Mouse (Mus musculus) CH12.LX (cell line): ENCODE measurements around the gene Gck. TPM values are rescaled to one million over a fixed set of nuclear protein-coding genes. Genes with fewer than 3 reads are reported as not detected.

Source experiments
- DNase-seq: peaks from one replicate; pipeline ENCODE4 v3.0.0-alpha.2; 2013; ENCODE audit errors: extremely low read depth
- H3K27ac ChIP-seq: 2 replicates; pipeline ENCODE4 v1.5.1; 2012; ENCODE audit warnings: low read depth, mild to moderate bottlenecking, control low read depth, moderate library complexity; ENCODE audit not compliant: insufficient read depth
- H3K27me3 ChIP-seq: replicated peaks from 2 replicates; pipeline ENCODE3; 2012; ENCODE audit warnings: inconsistent platforms
- H3K36me3 ChIP-seq, 2 experiments: replicated peaks in 1 of 2; 2 replicates each; pipeline versions ENCODE3 to v1.6.1; 2012; ENCODE audit warnings: inconsistent platforms in 1 of 2, low read length in 1 of 2, mild to moderate bottlenecking in 1 of 2, mixed read lengths in 1 of 2, moderate library complexity in 1 of 2; ENCODE audit not compliant: control insufficient read depth in 1 of 2, insufficient read depth in 1 of 2
- H3K4me1 ChIP-seq, 2 experiments: 2 replicates each; pipeline ENCODE4 v1.6.1; 2012; ENCODE audit warnings: inconsistent platforms in 1 of 2, moderate library complexity in 1 of 2; ENCODE audit not compliant: insufficient read depth in 2 of 2, control insufficient read depth in 1 of 2
- H3K4me2 ChIP-seq: 2 replicates; pipeline ENCODE4 v1.6.1; 2012; ENCODE audit warnings: low read depth, mild to moderate bottlenecking, control low read depth; ENCODE audit not compliant: poor library complexity, insufficient read depth, severe bottlenecking
- H3K4me3 ChIP-seq, 3 experiments: fragments of 150-350 bp in 1 of 3; sonication (generic) in 1 of 3; replicated peaks in 1 of 3; 2 replicates each; pipeline versions ENCODE3 to v1.5.1; 2011 to 2012; ENCODE audit warnings: low read depth in 2 of 3, low read length in 2 of 3, mild to moderate bottlenecking in 2 of 3, moderate library complexity in 2 of 3, control low read depth in 1 of 3, improper control_type of control experiment in 1 of 3, inconsistent platforms in 1 of 3, mixed read lengths in 1 of 3; ENCODE audit not compliant: poor library complexity in 1 of 3
- H3K79me2 ChIP-seq: replicated peaks from 2 replicates; pipeline ENCODE4 v1.6.1; 2012; ENCODE audit warnings: mild to moderate bottlenecking, moderate library complexity; ENCODE audit not compliant: control insufficient read depth, poor library complexity, insufficient read depth, severe bottlenecking; ENCODE audit errors: extremely low read depth
- H3K9ac ChIP-seq: 2 replicates; pipeline ENCODE4 v1.6.1; 2012; ENCODE audit warnings: low read depth, mild to moderate bottlenecking, control low read depth, moderate library complexity; ENCODE audit not compliant: insufficient read depth
- H3K9me3 ChIP-seq: replicated peaks from 2 replicates; pipeline ENCODE3; 2012; ENCODE audit warnings: low read length, inconsistent platforms, mixed read lengths
- BHLHE40 ChIP-seq: IDR thresholded peaks from 2 replicates; pipeline ENCODE4 v1.6.1; 2011; ENCODE audit warnings: mild to moderate bottlenecking, low read depth, low read length, improper control_type of control experiment
- CHD1 ChIP-seq: IDR thresholded peaks from 2 replicates; pipeline ENCODE4 v1.6.1; 2012; ENCODE audit warnings: low read depth, low read length, improper control_type of control experiment, inconsistent platforms
- EP300 ChIP-seq: IDR thresholded peaks from 2 replicates; pipeline ENCODE4 v1.6.1; 2011; ENCODE audit warnings: low read length, improper control_type of control experiment
- ETS1 ChIP-seq: conservative IDR thresholded peaks from 2 replicates; pipeline ENCODE4 v1.6.1; 2012; ENCODE audit warnings: low read depth, mild to moderate bottlenecking, inconsistent platforms, low read length, improper control_type of control experiment, moderate library complexity
- GABPA ChIP-seq: IDR thresholded peaks from 2 replicates; pipeline ENCODE4 v1.6.1; 2012; ENCODE audit warnings: low read depth, low read length, improper control_type of control experiment, inconsistent platforms; ENCODE audit not compliant: insufficient replicate concordance
- IRF4 ChIP-seq: IDR thresholded peaks from 2 replicates; pipeline ENCODE4 v1.6.1; 2014; ENCODE audit warnings: low read depth, mild to moderate bottlenecking, inconsistent platforms, low read length, improper control_type of control experiment
- JUN ChIP-seq: IDR thresholded peaks from 2 replicates; pipeline ENCODE4 v1.6.1; 2011; ENCODE audit warnings: low read depth, mild to moderate bottlenecking, low read length, improper control_type of control experiment, moderate library complexity; ENCODE audit not compliant: insufficient read depth
- JUND ChIP-seq: conservative IDR thresholded peaks from 2 replicates; pipeline ENCODE4 v1.6.1; 2011; ENCODE audit warnings: low read depth, low read length, improper control_type of control experiment
- MAX ChIP-seq: IDR thresholded peaks from 2 replicates; pipeline ENCODE4 v1.6.1; 2011; ENCODE audit warnings: low read length, improper control_type of control experiment
- MEF2A ChIP-seq: IDR thresholded peaks from 2 replicates; pipeline ENCODE4 v1.6.1; 2014; ENCODE audit warnings: low read depth, mild to moderate bottlenecking, inconsistent platforms, low read length, improper control_type of control experiment, borderline replicate concordance
- MXI1 ChIP-seq: IDR thresholded peaks from 2 replicates; pipeline ENCODE4 v1.6.1; 2011; ENCODE audit warnings: mild to moderate bottlenecking, low read depth, low read length, improper control_type of control experiment
- MYC ChIP-seq: IDR thresholded peaks from 2 replicates; pipeline ENCODE4 v1.6.1; 2011; ENCODE audit warnings: low read depth, mild to moderate bottlenecking, improper control_type of control experiment, low read length
- NRF1 ChIP-seq: IDR thresholded peaks from 2 replicates; pipeline ENCODE4 v1.6.1; 2014; ENCODE audit warnings: low read depth, mild to moderate bottlenecking, inconsistent platforms, low read length, improper control_type of control experiment, moderate library complexity
- RCOR1 ChIP-seq: conservative IDR thresholded peaks from 2 replicates; pipeline ENCODE4 v1.6.1; 2012; ENCODE audit warnings: low read depth, mild to moderate bottlenecking, inconsistent platforms, low read length, improper control_type of control experiment
- USF1 ChIP-seq: IDR thresholded peaks from 2 replicates; pipeline ENCODE4 v1.6.1; 2014; ENCODE audit warnings: low read depth, mild to moderate bottlenecking, inconsistent platforms, low read length, improper control_type of control experiment
- USF2 ChIP-seq: conservative IDR thresholded peaks from 2 replicates; pipeline ENCODE4 v1.6.1; 2011; ENCODE audit warnings: low read depth, low read length, improper control_type of control experiment
- ZC3H11A ChIP-seq: IDR thresholded peaks from 2 replicates; pipeline ENCODE4 v1.6.1; 2012; ENCODE audit warnings: low read depth, mild to moderate bottlenecking, inconsistent platforms, low read length, improper control_type of control experiment
- ZKSCAN1 ChIP-seq: IDR thresholded peaks from 2 replicates; pipeline ENCODE4 v1.6.1; 2012; ENCODE audit warnings: low read depth, inconsistent platforms, low read length, improper control_type of control experiment, borderline replicate concordance
- dilution Hi-C: fragments of 300-500 bp; cut with MboI; formaldehyde crosslinking; loops from 2 replicates; pipeline ENCODE4 v1.14.3; 2020; ENCODE audit warnings: low sequenced_read_pairs; ENCODE audit not compliant: extremely low pct_unique_long_range_greater_than_20kb, extremely low pct_ligation_motif_present
- in situ Hi-C: fragments of 300-500 bp; cut with MboI; formaldehyde crosslinking; loops from 3 replicates; pipeline ENCODE4 v1.14.3; 2019; ENCODE audit warnings: low sequenced_read_pairs, low pct_ligation_motif_present, low pct_unique_long_range_greater_than_20kb, mixed read lengths
- polyA plus RNA-seq: library from polyadenylated mRNA; unstranded; fragments of >175 nt; gene quantifications from 2 replicates; pipeline ENCODE4 v1.2.1, GENCODE M21; 2012; ENCODE audit warnings: low read depth; ENCODE audit not compliant: insufficient read length
- total RNA-seq, 2 experiments: library from RNA; depleted of rRNA; stranded (reverse); fragments of 300-350 nt in 1 of 2; fragments of >200 nt in 1 of 2; gene quantifications; 2 replicates each; pipeline ENCODE4 v1.2.3; 2012 to 2014

Gene Gck
- total and polyA plus RNA-seq, 3 experiments, result 0.68 to 1.4 (median 1.0) TPM

GRCm38 (mm10) chr11:5924699-5925098, 25.2 kb downstream of the Gck start:
- no peaks in the 10 kb centered on the region for H3K79me2 ChIP-seq
- peaks cover 5% of the 10 kb centered on the region for H3K27me3 ChIP-seq
- no peak for DNase-seq
- no peak overlapping the region for H3K4me3 ChIP-seq
- H3K27ac ChIP-seq, result no peak overlapping the region
- H3K9me3 ChIP-seq, result peaks cover 2% of the 10 kb centered on the region
- H3K4me2 ChIP-seq, result peak overlapping the region; percentile 35; the same call in 1 of the 2 replicates
- H3K9ac ChIP-seq, result no peak overlapping the region
- no peaks in the 10 kb centered on the region for H3K36me3 ChIP-seq
- peaks cover 0 to 8% of the 10 kb centered on the region in 2 experiments; a peak in 2 of 4 replicates for H3K4me1 ChIP-seq
- TF ChIP-seq RCOR1 (no peak), MAX (peak; percentile 80), MXI1 (peak; percentile 33; the same call in 1 of the 2 replicates), BHLHE40 (no peak), IRF4 (0 out of 2 replicates have a peak, but pooled peaks have one; percentile 13), MYC (peak; percentile 81; the same call in 1 of the 2 replicates), USF1 (peak; percentile 19; the same call in 1 of the 2 replicates), ETS1 (no peak)
- TF ChIP-seq, all 38 proteins: peak for 5
- in situ Hi-C loops, result no loop called here
- dilution Hi-C loops, result no loop called here

- H3K36me3 ChIP-seq, result no peaks in the 10 kb centered on the region
- H3K79me2 ChIP-seq, result no peaks in the 10 kb centered on the region
- no peak for TF ChIP-seq ETS1
- no peak for TF ChIP-seq EP300
- TF ChIP-seq IRF4, result no peak
- TF ChIP-seq GABPA, result no peak
- TF ChIP-seq MXI1, result no peak
- no peak for TF ChIP-seq CHD1
- no peaks in the 10 kb centered on the region for H3K9me3 ChIP-seq
- in situ Hi-C loops, result no loop called here
- H3K4me2 ChIP-seq, result no peak overlapping the region
- H3K27ac ChIP-seq, result no peak overlapping the region
- peaks cover 4 to 24% of the 10 kb centered on the region in 2 experiments; a peak in 3 of 4 replicates for H3K4me1 ChIP-seq
- DNase-seq, result no peak
- no peak overlapping the region for H3K4me3 ChIP-seq
- H3K9ac ChIP-seq, result no peak overlapping the region
- dilution Hi-C loops, result no loop called here
- H3K27me3 ChIP-seq, result no peaks in the 10 kb centered on the region
These were observed 29.4 kb downstream of the Gck start for GRCm38 (mm10) chr11:5920323-5920960.

GRCm38 (mm10) chr11:5919606-5920005, 30.3 kb downstream of the Gck start:
- H3K4me1 ChIP-seq, result peaks cover 4 to 24% of the 10 kb centered on the region in 2 experiments; a peak in 3 of 4 replicates
- TF ChIP-seq ZKSCAN1, result no peak
- no peak for TF ChIP-seq ZC3H11A
- no peak for TF ChIP-seq JUN
- TF ChIP-seq NRF1, result no peak
- TF ChIP-seq MEF2A, result no peak
- no peak for TF ChIP-seq USF2
- TF ChIP-seq JUND, result no peak
- no peak for TF ChIP-seq RCOR1
- TF ChIP-seq, all 38 proteins: peak for 0

More at GRCm38 (mm10) chr11:5919606-5920005, 30.3 kb downstream of the Gck start:
- DNase-seq, result no peak
- no peaks in the 10 kb centered on the region for H3K9me3 ChIP-seq
- H3K4me3 ChIP-seq, result no peak overlapping the region
- dilution Hi-C loops, result no loop called here
- no peak overlapping the region for H3K4me2 ChIP-seq
- H3K27ac ChIP-seq, result no peak overlapping the region
- peaks cover 3% of the 10 kb centered on the region for H3K27me3 ChIP-seq
- H3K9ac ChIP-seq, result no peak overlapping the region
- in situ Hi-C loops, result no loop called here
- no peaks in the 10 kb centered on the region for H3K36me3 ChIP-seq
- H3K79me2 ChIP-seq, result no peaks in the 10 kb centered on the region
